Comparison of ENCODE assay signal across 8 mouse cellular contexts in the genomic region with DNA sequence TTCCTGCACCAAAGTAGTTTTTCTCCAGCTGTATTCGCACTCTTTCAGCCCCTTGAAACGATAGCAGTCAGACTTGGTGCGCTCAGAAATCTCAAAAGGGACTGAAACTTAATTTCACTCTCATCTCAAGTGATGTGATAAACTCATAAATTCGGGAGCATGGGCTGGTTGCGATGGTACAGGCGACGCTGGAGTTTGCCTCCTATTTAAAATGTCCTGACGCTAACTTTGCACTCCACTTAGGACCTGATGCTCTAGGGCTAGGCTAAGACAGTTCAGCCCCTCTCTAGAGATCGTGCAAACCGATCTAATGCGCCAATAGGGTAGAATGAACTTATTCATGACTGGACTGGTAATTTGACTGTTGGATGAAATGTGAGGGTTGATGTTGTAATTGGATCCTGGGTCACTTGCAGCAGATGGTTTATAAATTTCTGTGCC. TPM values are rescaled to one million over a fixed set of nuclear protein-coding genes. Genes with fewer than 3 reads are reported as not detected.
A peak's percentile ranks its signal among the peaks of the same experiment; 100 is the strongest.
DNase-seq lines count a peak whose midpoint lies in the region; ATAC-seq lines count a peak whose summit lies in the region.
"Had no signal": no experiment of that assay in that cellular context is flagged by ENCODE, and none has a peak within 500 bp of the region (broad histone marks: within the 10 kb centered on the region; RNA-seq: fewer than 3 reads in every experiment).

No protein-coding gene starts in this region.

- peaks cover 5% of the 10 kb centered on the region for H3K36me3 ChIP-seq in megakaryocyte, embryonic 14.5 days (replicated peaks; ENCODE audit: low read length)
- peaks cover 13% of the 10 kb centered on the region for H3K36me3 ChIP-seq in hindbrain, embryonic 10.5 days

- WGBS in hindbrain, embryonic 10.5 days, result under 1% methylated on average over 11 of the region's 11 CpGs

- no peak for ATAC-seq in megakaryocyte, adult 5-6 weeks (ENCODE audit: poor library complexity, severe bottlenecking)
- ATAC-seq in frontal cortex, adult (ENCODE audit: low TSS enrichment), result no peak

- H3K4me3 ChIP-seq in megakaryocyte, embryonic 14.5 days (replicated peaks), result peak overlapping the region; percentile 96
- peak overlapping the region; percentile 99 for H3K4me3 ChIP-seq in brown adipose tissue, adult 24 weeks (ENCODE audit: insufficient read depth, low read depth, low read length)
- peak overlapping the region; percentile 72 for H3K4me3 ChIP-seq in hindbrain, embryonic 10.5 days

- peak overlapping the region; percentile 94 for H3K27ac ChIP-seq in brown adipose tissue, adult 24 weeks (replicated peaks; ENCODE audit: low read depth, low read length)
- peak overlapping the region; percentile 100 for H3K27ac ChIP-seq in hindbrain, embryonic 10.5 days

- H3K27me3 ChIP-seq in megakaryocyte, embryonic 14.5 days (replicated peaks), result no peaks in the 10 kb centered on the region
- H3K27me3 ChIP-seq in hindbrain, embryonic 10.5 days (ENCODE audit: insufficient read depth, poor library complexity, severe bottlenecking), result no peaks in the 10 kb centered on the region

- intact Hi-C loops in left cerebral cortex, postnatal 14 days (cut with DNase I), result loop anchor here (2.0 to 5.0 kb wide), 2 partner anchors 15 to 55 kb away; no protein-coding TSS in a partner anchor

- peaks cover 62% of the 10 kb centered on the region for H3K4me1 ChIP-seq in megakaryocyte, embryonic 14.5 days
- peaks cover 6% of the 10 kb centered on the region for H3K4me1 ChIP-seq in brown adipose tissue, adult 24 weeks (ENCODE audit: control insufficient read depth, insufficient read depth, insufficient read length, low read length)
- peaks cover 33% of the 10 kb centered on the region for H3K4me1 ChIP-seq in hindbrain, embryonic 10.5 days (replicated peaks)

- no peak for DNase-seq in hindbrain, embryonic 10.5 days (ENCODE audit: low spot score)
- peak; percentile 70 for DNase-seq in mesoderm, embryonic 11.5 days (ENCODE audit: low read depth, low spot score)
- no peak for DNase-seq in left cerebral cortex, postnatal 14 days (ENCODE audit: low spot score in 2 of 2)

- no peaks in the 10 kb centered on the region for H3K9me3 ChIP-seq in megakaryocyte, embryonic 14.5 days
- no peaks in the 10 kb centered on the region for H3K9me3 ChIP-seq in hindbrain, embryonic 10.5 days

RNA-seq across cellular contexts. Expression of a gene that starts 0.4 kb away (rescaled TPM):
- not detected in 2 replicates for polyA plus RNA-seq in megakaryocyte, embryonic 14.5 days (2012; ENCODE audit: insufficient read depth, low replicate concordance)
- total RNA-seq in megakaryocyte, adult 5-6 weeks (2015), result not detected in 2 replicates
- not detected in 2 replicates for total RNA-seq in megakaryocyte, adult 5-6 weeks (2017)
- polyA plus RNA-seq in brown adipose tissue, adult 24 weeks (2012; ENCODE audit: insufficient read depth, insufficient read length, missing spikeins), result not detected in 2 replicates
- polyA plus RNA-seq in hindbrain, embryonic 10.5 days (2016; fragmentation: Nextera tagmentation; extraction: Ambion mirVana), result 0.61 and 0.73 TPM in 2 replicates
- under 1 TPM in 1 of 2 experiments, not detected in 1; 0.51 TPM for total RNA-seq in left cerebral cortex, postnatal 14 days (2021)
- total RNA-seq: neutrophil, adult 5-6 weeks had no signal

RNA-seq across cellular contexts. Expression of a gene that starts 1.3 kb away (rescaled TPM):
- polyA plus RNA-seq in megakaryocyte, embryonic 14.5 days (2012; ENCODE audit: insufficient read depth, low replicate concordance), result 18.1 and 68.4 TPM in 2 replicates
- total RNA-seq in megakaryocyte, adult 5-6 weeks (2015), result 97.0 and 98.3 TPM in 2 replicates
- 101 and 124 TPM in 2 replicates for total RNA-seq in megakaryocyte, adult 5-6 weeks (2017)
- polyA plus RNA-seq in brown adipose tissue, adult 24 weeks (2012; ENCODE audit: insufficient read depth, insufficient read length, missing spikeins), result 18.5 and 22.9 TPM in 2 replicates
- polyA plus RNA-seq in hindbrain, embryonic 10.5 days (2016; fragmentation: Nextera tagmentation; extraction: Ambion mirVana), result 102 and 138 TPM in 2 replicates
- total RNA-seq in left cerebral cortex, postnatal 14 days (2021), result 10 to 100 TPM; 57.5 to 58.9 TPM

RNA-seq across cellular contexts. Expression of a gene that starts 32.6 kb away (rescaled TPM):
- 19.3 and 27.7 TPM in 2 replicates for polyA plus RNA-seq in megakaryocyte, embryonic 14.5 days (2012; ENCODE audit: insufficient read depth, low replicate concordance)
- total RNA-seq in megakaryocyte, adult 5-6 weeks (2015), result 13.5 and 16.9 TPM in 2 replicates
- 1.6 and 2.6 TPM in 2 replicates for total RNA-seq in megakaryocyte, adult 5-6 weeks (2017)
- polyA plus RNA-seq in brown adipose tissue, adult 24 weeks (2012; ENCODE audit: insufficient read depth, insufficient read length, missing spikeins), result 13.4 and 14.4 TPM in 2 replicates
- polyA plus RNA-seq in hindbrain, embryonic 10.5 days (2016; fragmentation: Nextera tagmentation; extraction: Ambion mirVana), result 17.7 and 23.7 TPM in 2 replicates
- total RNA-seq in left cerebral cortex, postnatal 14 days (2021), result 10 to 100 TPM; 81.0 to 81.3 TPM

RNA-seq across cellular contexts. Expression of a gene that starts 48.5 kb away (rescaled TPM):
- 22.9 and 31.4 TPM in 2 replicates for polyA plus RNA-seq in megakaryocyte, embryonic 14.5 days (2012; ENCODE audit: insufficient read depth, low replicate concordance)
- total RNA-seq in megakaryocyte, adult 5-6 weeks (2015), result 0.67 and 1.6 TPM in 2 replicates
- total RNA-seq in megakaryocyte, adult 5-6 weeks (2017), result 0.70 and 1.3 TPM in 2 replicates
- not detected in 2 replicates for polyA plus RNA-seq in brown adipose tissue, adult 24 weeks (2012; ENCODE audit: insufficient read depth, insufficient read length, missing spikeins)
- polyA plus RNA-seq in hindbrain, embryonic 10.5 days (2016; fragmentation: Nextera tagmentation; extraction: Ambion mirVana), result 2.1 and 4.9 TPM in 2 replicates
- 10 to 100 TPM; 55.4 to 56.2 TPM for total RNA-seq in left cerebral cortex, postnatal 14 days (2021)
